Mouse (Mus musculus) CD4-positive helper T cell, adult 2 months (primary cell): ENCODE data around the gene Ccdc188.

Source experiments
- DNase-seq: peaks from one replicate; pipeline ENCODE4 v3.0.0-alpha.2; 2012; ENCODE audit warnings: low read depth, missing footprints, low spot score

Gene Ccdc188

GRCm38 (mm10) chr16:18201620-18202019 is 16.1 kb upstream of the Ccdc188 start:
- DNase-seq = no peak

GRCm38 (mm10) chr16:18202061-18202460 is 15.6 kb upstream of the Ccdc188 start:
- DNase-seq = no peak

GRCm38 (mm10) chr16:18203430-18204091 is 14.1 kb upstream of the Ccdc188 start:
- no peak for DNase-seq

- peak; percentile 29 for DNase-seq
These were observed 6.8 kb upstream of the Ccdc188 start for GRCm38 (mm10) chr16:18210701-18211416.

GRCm38 (mm10) chr16:18211417-18212171 is 6.1 kb upstream of the Ccdc188 start:
- DNase-seq = peak; percentile 57

- no peak for DNase-seq
These were observed 4.0 kb upstream of the Ccdc188 start for GRCm38 (mm10) chr16:18213689-18214088.

GRCm38 (mm10) chr16:18214858-18215257 is 2.8 kb upstream of the Ccdc188 start:
- DNase-seq = no peak

- DNase-seq = no peak
These were observed 909 bp downstream of the Ccdc188 start for GRCm38 (mm10) chr16:18218580-18218996.

GRCm38 (mm10) chr16:18220001-18220400 is 2.3 kb downstream of the Ccdc188 start:
- peak; percentile 16 for DNase-seq

- DNase-seq = no peak
These were observed 3.3 kb downstream of the Ccdc188 start for GRCm38 (mm10) chr16:18220856-18221542.

GRCm38 (mm10) chr16:18221543-18221898 is 3.8 kb downstream of the Ccdc188 start:
- DNase-seq = no peak

GRCm38 (mm10) chr16:18222188-18222587 is 4.5 kb downstream of the Ccdc188 start:
- DNase-seq = no peak

- no peak for DNase-seq
These were observed 9.5 kb downstream of the Ccdc188 start for GRCm38 (mm10) chr16:18227187-18227586.

- no peak for DNase-seq
These were observed 10.3 kb downstream of the Ccdc188 start for GRCm38 (mm10) chr16:18227897-18228422.

- DNase-seq = no peak
These were observed 11.2 kb downstream of the Ccdc188 start for GRCm38 (mm10) chr16:18228856-18229255.

- no peak for DNase-seq
These were observed 11.9 kb downstream of the Ccdc188 start for GRCm38 (mm10) chr16:18229622-18230021.

- no peak for DNase-seq
These were observed 12.9 kb downstream of the Ccdc188 start for GRCm38 (mm10) chr16:18230617-18231016.

GRCm38 (mm10) chr16:18231047-18231446 is 13.4 kb downstream of the Ccdc188 start:
- DNase-seq = no peak

- no peak for DNase-seq
These were observed 13.8 kb downstream of the Ccdc188 start for GRCm38 (mm10) chr16:18231451-18231850.

- DNase-seq = no peak
These were observed 15.8 kb downstream of the Ccdc188 start for GRCm38 (mm10) chr16:18233451-18233850.

- peak; percentile 22 for DNase-seq
These were observed 16.4 kb downstream of the Ccdc188 start for GRCm38 (mm10) chr16:18233919-18234670.
